Mouse (Mus musculus): ENCODE data around the gene Zcrb1. TPM values are rescaled to one million over a fixed set of nuclear protein-coding genes. Genes with fewer than 3 reads are reported as not detected.

The Zcrb1 gene
- polyA plus RNA-seq, 1 experiment from 2014 or later = 118 TPM

DNA sequence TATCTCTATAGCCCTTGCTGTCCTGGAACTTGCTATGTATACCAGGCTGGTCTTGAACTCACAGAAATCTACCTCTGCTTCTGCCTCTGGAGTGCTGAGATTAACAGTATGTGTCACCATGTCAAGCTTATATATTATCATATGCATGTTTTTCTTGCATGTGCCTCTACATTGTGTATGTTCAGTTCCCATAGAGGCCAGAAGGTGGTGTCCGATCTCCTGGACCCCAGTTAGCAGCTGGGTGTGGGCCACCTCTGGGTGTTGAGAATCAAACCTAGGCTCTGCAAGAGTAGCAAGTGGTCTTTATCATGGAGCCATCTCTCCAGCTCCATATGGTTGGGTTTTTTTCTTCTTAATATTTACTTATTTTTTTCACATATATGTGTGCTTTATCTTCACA, 24.4 kb upstream of the Zcrb1 start:
- no peaks in the 10 kb centered on the region for H3K4me1 ChIP-seq (ENCODE audit: insufficient read depth, low read depth, low read length)
- no peaks in the 10 kb centered on the region for H3K27me3 ChIP-seq (replicated peaks; ENCODE audit: insufficient read depth, low read length)
- ATAC-seq = no peak
- TF ChIP-seq CTCF (IDR thresholded peaks at IDR 0.05) (no peak), EP300 (IDR thresholded peaks at IDR 0.05) (no peak)
- no peak overlapping the region for H3K9ac ChIP-seq (replicated peaks; ENCODE audit: low read depth)
- H3K9me3 ChIP-seq (ENCODE audit: low read length) = no peaks in the 10 kb centered on the region
- H3K36me3 ChIP-seq (ENCODE audit: insufficient read depth, low read length) = no peaks in the 10 kb centered on the region; the same call in 1 of the 2 replicates
- no peak overlapping the region for H3K27ac ChIP-seq (ENCODE audit: low read length)
- H3K4me3 ChIP-seq (ENCODE audit: low read depth, low read length) = no peak overlapping the region
- H3K4me2 ChIP-seq (replicated peaks; ENCODE audit: low read depth, low read length) = no peak overlapping the region
- WGBS = 96% methylated on average over 1 of the region's 1 CpGs
- no peak for DNase-seq (ENCODE audit: low spot score)

DNA sequence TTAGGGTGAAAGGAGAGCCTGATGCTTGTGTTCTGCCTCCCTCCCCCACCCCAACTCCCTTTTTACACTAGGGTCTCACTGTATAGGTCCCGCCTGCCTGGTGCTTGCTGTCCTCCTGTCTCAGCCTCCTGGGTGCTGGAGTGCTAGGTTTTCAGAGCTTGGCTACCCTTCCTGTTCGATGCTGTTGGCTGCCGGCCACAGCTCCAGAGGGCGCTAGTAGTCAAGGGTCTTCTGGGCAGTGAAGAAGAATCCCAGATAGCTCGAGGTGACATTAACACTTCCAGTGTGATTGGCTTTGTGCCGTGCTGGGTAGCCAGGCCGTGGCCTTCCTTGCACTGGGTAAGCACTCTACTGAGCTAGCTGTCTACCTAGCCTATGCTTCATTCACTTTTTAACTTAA, 22.5 kb upstream of the Zcrb1 start:
- DNase-seq (ENCODE audit: low spot score) (no peak), ATAC-seq (no peak)
- no peak overlapping the region for H3K27ac ChIP-seq (ENCODE audit: low read length)
- no peaks in the 10 kb centered on the region for H3K4me1 ChIP-seq (ENCODE audit: insufficient read depth, low read depth, low read length)
- no peak overlapping the region for H3K4me2 ChIP-seq (replicated peaks; ENCODE audit: low read depth, low read length)
- no peaks in the 10 kb centered on the region for H3K27me3 ChIP-seq (replicated peaks; ENCODE audit: insufficient read depth, low read length)
- H3K9ac ChIP-seq (replicated peaks; ENCODE audit: low read depth) = no peak overlapping the region
- H3K36me3 ChIP-seq (ENCODE audit: insufficient read depth, low read length) = no peaks in the 10 kb centered on the region; the same call in 1 of the 2 replicates
- no peaks in the 10 kb centered on the region for H3K9me3 ChIP-seq (ENCODE audit: low read length)
- no peak overlapping the region for H3K4me3 ChIP-seq (ENCODE audit: low read depth, low read length)
- TF ChIP-seq CTCF (IDR thresholded peaks at IDR 0.05) (peak; percentile 40), EP300 (IDR thresholded peaks at IDR 0.05) (no peak)
- 72% methylated on average over 7 of the region's 7 CpGs for WGBS

DNA sequence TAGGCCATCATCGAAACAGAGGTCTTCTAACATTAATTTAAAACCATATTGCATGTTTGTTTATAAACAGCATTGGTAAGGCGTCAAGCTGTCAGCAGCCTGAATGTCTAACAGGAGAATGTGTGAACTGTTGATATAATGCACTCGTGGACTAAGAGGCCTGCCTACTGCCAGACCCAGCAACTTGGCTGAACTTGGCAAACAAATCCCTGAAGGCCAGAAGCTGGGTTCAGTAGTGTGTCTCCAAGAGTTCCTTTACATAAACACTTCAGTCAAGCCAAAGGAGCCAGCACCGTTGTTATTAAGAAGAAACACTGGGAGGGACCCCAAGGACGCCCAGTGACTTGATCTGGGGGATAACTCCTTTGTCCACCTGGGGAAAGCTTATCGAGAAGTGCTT, 18.2 kb upstream of the Zcrb1 start:
- H3K4me1 ChIP-seq (ENCODE audit: insufficient read depth, low read depth, low read length) = no peaks in the 10 kb centered on the region
- no peaks in the 10 kb centered on the region for H3K36me3 ChIP-seq (ENCODE audit: insufficient read depth, low read length)
- H3K4me2 ChIP-seq (replicated peaks; ENCODE audit: low read depth, low read length) = no peak overlapping the region
- H3K4me3 ChIP-seq (ENCODE audit: low read depth, low read length) = no peak overlapping the region
- no peak overlapping the region for H3K9ac ChIP-seq (replicated peaks; ENCODE audit: low read depth)
- no peaks in the 10 kb centered on the region for H3K27me3 ChIP-seq (replicated peaks; ENCODE audit: insufficient read depth, low read length)
- 51% methylated on average over 6 of the region's 6 CpGs for WGBS
- H3K27ac ChIP-seq (ENCODE audit: low read length) = 0 out of 2 replicates have a peak overlapping the region, but pooled peaks have one; percentile 14
- peak; percentile 61 for DNase-seq (ENCODE audit: low spot score)
- H3K9me3 ChIP-seq (ENCODE audit: low read length) = no peaks in the 10 kb centered on the region
- TF ChIP-seq CTCF (IDR thresholded peaks at IDR 0.05) (no peak), EP300 (IDR thresholded peaks at IDR 0.05) (no peak)
- peak; percentile 59 for ATAC-seq

DNA sequence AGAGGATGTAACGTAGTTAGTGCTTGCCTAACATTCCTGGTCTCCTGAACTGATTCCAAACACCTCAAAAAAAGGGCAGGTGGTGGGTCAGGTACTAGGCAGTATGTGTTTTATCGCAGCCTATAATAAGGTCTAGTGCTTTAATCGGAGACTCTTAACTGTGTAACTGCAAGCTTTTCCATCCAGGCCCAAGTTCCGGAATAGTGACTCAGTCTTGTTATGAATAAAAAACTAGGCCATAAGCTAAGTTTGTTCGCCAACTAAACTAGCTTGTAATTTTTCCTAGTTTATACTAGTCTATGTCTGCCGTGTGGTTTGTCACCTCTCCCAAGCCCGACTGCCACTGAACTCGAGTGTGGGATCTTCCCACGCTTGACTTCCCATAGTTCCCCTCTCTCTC, 16.3 kb upstream of the Zcrb1 start:
- H3K4me1 ChIP-seq (ENCODE audit: insufficient read depth, low read depth, low read length) = no peaks in the 10 kb centered on the region
- H3K36me3 ChIP-seq (ENCODE audit: insufficient read depth, low read length) = no peaks in the 10 kb centered on the region
- TF ChIP-seq CTCF (IDR thresholded peaks at IDR 0.05) (no peak), EP300 (IDR thresholded peaks at IDR 0.05) (no peak)
- ATAC-seq (no peak), DNase-seq (ENCODE audit: low spot score) (no peak)
- no peak overlapping the region for H3K4me3 ChIP-seq (ENCODE audit: low read depth, low read length)
- H3K4me2 ChIP-seq (replicated peaks; ENCODE audit: low read depth, low read length) = no peak overlapping the region
- no peak overlapping the region for H3K27ac ChIP-seq (ENCODE audit: low read length)
- H3K9ac ChIP-seq (replicated peaks; ENCODE audit: low read depth) = no peak overlapping the region
- H3K9me3 ChIP-seq (ENCODE audit: low read length) = no peaks in the 10 kb centered on the region
- no peaks in the 10 kb centered on the region for H3K27me3 ChIP-seq (replicated peaks; ENCODE audit: insufficient read depth, low read length)
- 94% methylated on average over 9 of the region's 9 CpGs for WGBS

DNA sequence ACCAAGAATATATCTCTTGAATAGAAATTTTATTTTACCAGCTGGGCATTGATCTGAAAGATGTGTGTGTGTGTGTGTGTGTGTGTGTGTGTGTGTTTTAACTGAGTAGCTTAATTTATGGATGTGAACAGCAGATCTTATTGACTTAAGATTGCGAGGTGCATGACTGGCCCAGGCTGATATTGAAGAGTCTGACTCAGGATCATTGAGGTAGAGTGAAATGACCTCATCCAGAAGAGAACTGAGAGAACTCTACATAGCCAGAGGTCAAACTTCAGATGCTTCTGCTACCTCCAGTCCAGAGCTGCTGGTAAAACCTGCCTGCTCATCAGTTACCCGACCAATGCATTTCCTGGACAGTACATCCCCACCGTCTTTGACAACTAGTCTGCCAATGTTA, 14.3 kb upstream of the Zcrb1 start:
- no peak for ATAC-seq
- H3K27ac ChIP-seq (ENCODE audit: low read length) = no peak overlapping the region
- no peaks in the 10 kb centered on the region for H3K36me3 ChIP-seq (ENCODE audit: insufficient read depth, low read length)
- no peaks in the 10 kb centered on the region for H3K4me1 ChIP-seq (ENCODE audit: insufficient read depth, low read depth, low read length)
- H3K4me3 ChIP-seq (ENCODE audit: low read depth, low read length) = no peak overlapping the region
- H3K9me3 ChIP-seq (ENCODE audit: low read length) = no peaks in the 10 kb centered on the region
- no peak for DNase-seq (ENCODE audit: low spot score)
- no peaks in the 10 kb centered on the region for H3K27me3 ChIP-seq (replicated peaks; ENCODE audit: insufficient read depth, low read length)
- H3K9ac ChIP-seq (replicated peaks; ENCODE audit: low read depth) = no peak overlapping the region
- no peak overlapping the region for H3K4me2 ChIP-seq (replicated peaks; ENCODE audit: low read depth, low read length)
- WGBS = 89% methylated on average over 3 of the region's 3 CpGs
- TF ChIP-seq EP300 (IDR thresholded peaks at IDR 0.05) (no peak), CTCF (IDR thresholded peaks at IDR 0.05) (no peak)

DNA sequence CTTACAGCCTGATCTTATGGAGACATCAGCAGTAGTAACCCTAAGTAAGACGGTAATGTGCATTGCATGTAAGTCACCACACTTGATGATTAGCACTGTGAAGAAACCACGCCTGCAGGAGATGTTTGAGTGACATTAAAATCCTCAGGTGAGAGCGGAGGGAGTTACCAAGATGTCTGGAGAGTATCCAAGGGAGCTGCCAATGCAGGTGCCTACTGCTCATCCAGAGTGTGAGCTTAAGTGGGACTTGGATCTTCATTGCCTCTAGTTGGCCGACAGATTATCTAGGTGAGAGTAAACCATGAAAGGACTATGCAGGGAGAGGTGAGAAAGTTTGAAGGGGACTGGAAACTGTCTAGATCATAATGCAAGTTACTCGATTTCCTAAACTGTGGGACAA, 8.4 kb upstream of the Zcrb1 start:
- 95% methylated on average over 5 of the region's 5 CpGs for WGBS
- H3K4me3 ChIP-seq (ENCODE audit: low read depth, low read length) = no peak overlapping the region
- H3K9ac ChIP-seq (replicated peaks; ENCODE audit: low read depth) = no peak overlapping the region
- no peak overlapping the region for H3K27ac ChIP-seq (ENCODE audit: low read length)
- no peak for DNase-seq (ENCODE audit: low spot score)
- no peaks in the 10 kb centered on the region for H3K9me3 ChIP-seq (ENCODE audit: low read length)
- no peak overlapping the region for H3K4me2 ChIP-seq (replicated peaks; ENCODE audit: low read depth, low read length)
- no peaks in the 10 kb centered on the region for H3K4me1 ChIP-seq (ENCODE audit: insufficient read depth, low read depth, low read length)
- H3K27me3 ChIP-seq (replicated peaks; ENCODE audit: insufficient read depth, low read length) = no peaks in the 10 kb centered on the region
- TF ChIP-seq CTCF (IDR thresholded peaks at IDR 0.05) = no peak
- no peak for TF ChIP-seq EP300 (IDR thresholded peaks at IDR 0.05)
- ATAC-seq = no peak
- no peaks in the 10 kb centered on the region for H3K36me3 ChIP-seq (ENCODE audit: insufficient read depth, low read length)

DNA sequence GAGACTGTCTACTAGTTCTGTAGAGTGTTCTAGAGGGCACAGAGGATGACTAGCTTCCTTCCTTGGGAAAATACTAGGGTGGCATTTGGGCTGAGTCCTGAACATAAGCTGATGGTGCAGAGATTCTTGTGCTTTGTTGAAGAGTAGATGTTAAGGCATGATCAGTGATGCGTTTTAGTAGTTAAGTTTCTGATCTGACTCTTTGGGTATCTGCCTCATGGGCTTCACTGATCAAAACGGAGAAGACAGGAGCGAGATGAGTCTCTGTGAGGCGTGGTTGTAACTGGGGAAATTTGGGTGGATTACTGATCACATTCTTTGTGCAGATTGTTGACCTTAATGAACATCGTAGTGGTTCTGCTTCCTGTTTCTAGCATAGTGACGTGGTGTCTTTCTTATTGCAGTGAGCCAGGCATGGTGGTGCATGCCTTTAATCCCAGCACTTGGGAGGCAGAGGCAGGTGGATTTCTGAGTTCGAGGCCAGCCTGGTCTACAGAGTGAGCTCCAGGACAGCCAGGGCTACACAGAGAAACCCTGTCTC, 7.4 kb upstream of the Zcrb1 start:
- no peak for ATAC-seq
- 88% methylated on average over 7 of the region's 7 CpGs for WGBS
- TF ChIP-seq CTCF (IDR thresholded peaks at IDR 0.05) = no peak
- TF ChIP-seq EP300 (IDR thresholded peaks at IDR 0.05) = no peak

More for the DNA sequence above, 7.4 kb upstream of the Zcrb1 start:
- Histone ChIP-seq H3K27ac (ENCODE audit: low read length) (no peak overlapping the region), H3K36me3 (ENCODE audit: insufficient read depth, low read length) (no peaks in the 10 kb centered on the region), H3K9me3 (ENCODE audit: low read length) (no peaks in the 10 kb centered on the region), H3K27me3 (replicated peaks; ENCODE audit: insufficient read depth, low read length) (no peaks in the 10 kb centered on the region), H3K4me1 (ENCODE audit: insufficient read depth, low read depth, low read length) (no peaks in the 10 kb centered on the region), H3K9ac (replicated peaks; ENCODE audit: low read depth) (no peak overlapping the region), H3K4me2 (replicated peaks; ENCODE audit: low read depth, low read length) (no peak overlapping the region), H3K4me3 (ENCODE audit: low read depth, low read length) (no peak overlapping the region)
- DNase-seq (ENCODE audit: low spot score) = no peak
